Mouse (Mus musculus): ENCODE results near the gene Tas2r108. TPM values are rescaled to one million over a fixed set of nuclear protein-coding genes. Genes with fewer than 3 reads are reported as not detected.

Tas2r108 gene
- total RNA-seq (2021) = not detected
- long read RNA-seq, experiment 1 = 0 reads
- long read RNA-seq, experiment 2 = 0 reads

DNA sequence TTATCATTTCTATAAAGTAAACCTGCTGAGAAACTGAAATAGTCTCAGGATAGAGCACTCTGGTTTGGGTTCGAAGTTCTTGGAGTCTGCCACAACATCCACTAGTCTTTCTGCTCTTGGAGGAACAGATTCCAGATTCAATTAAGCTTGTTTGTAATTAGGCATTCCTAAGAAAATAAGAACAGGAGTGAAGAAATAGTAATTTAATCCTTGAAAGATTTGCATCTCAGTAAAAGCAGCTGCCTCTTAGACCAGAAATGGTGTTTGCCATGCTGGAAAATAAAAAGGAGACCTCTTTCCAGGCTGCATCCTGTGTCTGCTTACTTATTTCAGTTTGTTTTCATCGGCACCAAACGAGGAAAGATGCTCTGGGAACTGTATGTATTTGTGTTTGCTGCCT is at the start of gene Tas2r108:
Gene Tas2r108 (plus strand): TSS at position 301 of the 400 bp plus-strand sequence.
- no peak for DNase-seq (ENCODE audit: low spot score in 2 of 2)

DNA sequence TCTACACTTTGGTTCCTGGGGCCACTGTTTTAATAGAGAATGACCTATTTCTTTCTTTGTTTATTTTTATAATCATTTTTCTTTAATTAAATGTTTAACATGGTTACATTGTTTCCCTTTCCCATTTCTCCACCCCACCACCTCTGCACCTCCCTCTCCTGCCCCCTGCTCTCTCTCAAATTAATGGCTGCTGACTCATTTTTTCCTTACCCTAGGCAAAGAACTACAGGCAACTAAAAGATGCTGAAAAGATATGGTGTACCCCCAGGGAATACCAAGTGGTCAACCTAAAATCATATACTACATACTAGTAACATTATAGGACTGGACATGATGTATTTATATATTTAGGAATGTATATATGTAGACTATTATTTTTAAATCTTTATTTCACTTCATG is 44.7 kb upstream of the Tas2r108 start:
- DNase-seq (ENCODE audit: low spot score in 2 of 2) = no peak

DNA sequence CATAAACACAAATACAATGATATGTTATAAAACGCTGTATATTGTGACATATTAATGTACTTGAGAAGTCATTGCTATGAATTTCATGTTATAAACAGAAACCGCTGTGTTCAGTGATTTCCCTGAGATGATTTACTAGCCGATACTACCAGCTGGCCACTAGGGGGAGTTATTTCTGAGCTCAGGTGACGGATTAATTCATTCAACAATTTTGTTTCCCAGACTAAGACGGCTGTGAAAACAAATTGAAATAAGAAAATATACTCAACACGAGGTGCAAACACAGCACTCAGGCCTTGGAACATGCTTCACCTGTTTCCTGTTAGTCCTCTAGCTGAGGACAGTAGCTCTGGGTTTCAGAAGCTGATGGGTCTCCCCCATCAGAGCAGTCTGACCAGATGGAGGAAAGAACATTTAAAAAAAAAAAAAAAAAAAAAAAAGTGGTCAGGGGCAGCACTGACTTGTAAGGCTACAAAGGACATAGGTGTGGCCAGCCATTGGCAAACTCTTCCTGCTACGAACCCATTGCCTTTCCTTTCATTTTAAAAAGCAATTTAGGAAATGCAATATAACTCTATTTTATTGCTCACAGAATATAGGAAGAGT is 38.8 kb upstream of the Tas2r108 start:
- DNase-seq (ENCODE audit: low spot score in 2 of 2) = no peak

DNA sequence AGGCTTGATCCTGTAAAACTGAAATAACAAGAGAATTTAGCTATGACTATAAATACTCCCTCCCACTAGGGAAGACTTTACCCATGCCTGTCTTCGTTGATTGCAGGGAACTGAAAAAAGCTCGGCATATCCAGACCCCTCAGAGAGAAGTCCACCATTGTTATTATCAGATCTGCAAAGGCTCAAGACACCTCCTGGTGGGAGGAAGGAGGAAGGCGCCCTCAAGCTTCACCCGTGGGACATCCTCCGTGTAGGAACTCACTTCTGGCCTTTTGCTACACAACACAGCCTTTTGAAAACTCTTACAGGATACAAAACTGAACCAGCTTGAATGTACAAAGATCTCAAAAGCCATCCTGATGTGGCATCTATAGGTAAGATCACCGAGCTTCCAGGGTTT is 27.6 kb upstream of the Tas2r108 start:
- DNase-seq (ENCODE audit: low spot score in 2 of 2) = no peak

DNA sequence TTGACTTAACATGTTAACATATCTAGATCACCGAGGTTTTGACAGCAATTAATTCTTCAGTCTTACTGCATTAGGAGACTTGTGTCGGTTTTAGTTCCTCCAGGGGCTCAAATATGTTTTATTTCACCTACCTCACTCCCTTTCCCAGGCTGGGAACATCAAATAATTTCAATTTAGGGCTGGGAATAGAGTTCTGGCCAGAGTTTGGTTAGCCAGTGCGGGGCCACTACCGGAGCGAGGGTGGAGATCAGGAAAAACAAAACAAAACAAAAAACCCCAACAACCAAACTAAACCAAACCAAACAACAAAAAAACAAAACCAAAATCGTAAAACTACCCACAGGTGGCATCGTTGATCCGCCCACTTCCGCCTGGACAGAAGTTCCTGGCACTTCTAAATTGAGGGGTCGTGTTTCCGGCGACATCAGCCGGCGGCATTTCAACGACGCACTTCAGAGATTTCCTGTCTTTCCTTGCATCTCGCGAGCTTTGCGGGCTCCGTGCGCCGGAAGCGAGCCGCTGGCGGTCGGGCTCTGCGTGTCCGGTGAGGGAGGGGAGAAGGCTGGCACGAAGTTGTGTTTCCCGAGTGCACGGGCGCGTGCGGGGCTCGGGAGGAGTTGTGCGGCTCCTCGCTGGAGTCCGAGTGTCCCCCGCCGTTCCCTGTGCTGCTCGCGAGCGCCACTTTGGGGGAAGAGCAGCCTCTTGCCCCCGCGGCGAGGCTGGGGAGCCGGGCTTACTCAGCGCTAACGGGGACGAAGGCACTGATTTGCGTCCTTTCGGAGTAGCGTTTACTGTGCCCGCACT is 22.2 kb upstream of the Tas2r108 start, which contains the start of gene Ssbp1:
Gene Ssbp1 (plus strand): TSS at position 437 of the 804 bp plus-strand sequence.
- peak; percentile 84 to 92 for DNase-seq (ENCODE audit: low spot score in 2 of 2)

DNA sequence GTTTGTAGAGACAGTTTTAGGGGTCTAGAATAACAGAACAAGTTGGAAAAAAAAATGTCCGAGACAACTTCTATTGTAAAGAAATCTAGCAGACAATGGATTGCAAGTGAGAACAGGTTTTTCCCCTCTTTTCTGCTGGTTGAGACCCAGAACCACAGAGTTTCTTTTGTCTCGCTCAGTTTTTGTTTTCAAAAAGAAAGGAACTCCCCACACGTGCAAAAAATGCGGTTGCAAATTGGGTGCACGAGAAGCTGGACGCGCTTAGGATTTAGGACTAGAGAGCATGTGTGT is 21.7 kb upstream of the Tas2r108 start:
- DNase-seq (ENCODE audit: low spot score in 2 of 2) = no peak

DNA sequence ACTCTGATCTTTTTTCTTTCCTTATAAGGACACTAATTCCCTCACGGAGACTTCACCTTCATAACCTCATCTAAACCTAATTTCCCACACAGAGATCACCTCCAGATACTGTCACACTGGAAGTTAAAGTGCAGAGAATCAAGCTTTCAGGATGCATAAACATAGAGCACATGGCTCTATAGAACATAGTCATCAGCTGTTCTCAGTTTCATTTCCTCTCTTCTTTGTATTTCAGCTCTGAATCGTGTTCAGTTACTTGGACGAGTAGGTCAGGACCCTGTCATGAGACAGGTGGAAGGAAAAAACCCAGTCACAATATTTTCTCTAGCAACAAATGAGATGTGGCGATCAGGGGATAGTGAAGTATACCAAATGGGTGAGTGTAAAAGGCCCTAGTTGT is 17.2 kb upstream of the Tas2r108 start:
- no peak for DNase-seq (ENCODE audit: low spot score in 2 of 2)

DNA sequence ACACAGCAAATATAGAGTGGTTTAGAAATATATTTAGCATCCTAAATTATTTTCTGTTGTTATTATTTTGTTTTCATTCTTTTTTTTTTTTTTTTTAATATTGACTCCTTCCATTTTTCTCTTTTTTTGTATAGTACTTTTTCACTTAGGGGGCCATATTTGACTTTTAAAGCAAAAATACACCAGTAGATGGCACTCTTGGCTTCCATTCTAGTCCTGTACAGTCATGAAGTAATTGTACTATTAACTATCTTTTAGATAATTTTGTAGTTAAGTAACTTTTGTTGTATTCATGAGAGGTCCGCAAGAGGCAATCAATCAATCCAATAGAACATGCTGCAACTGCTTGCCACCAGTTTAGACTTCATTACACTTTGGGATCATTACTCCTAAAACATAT is 13.6 kb upstream of the Tas2r108 start:
- DNase-seq (ENCODE audit: low spot score in 2 of 2) = no peak

DNA sequence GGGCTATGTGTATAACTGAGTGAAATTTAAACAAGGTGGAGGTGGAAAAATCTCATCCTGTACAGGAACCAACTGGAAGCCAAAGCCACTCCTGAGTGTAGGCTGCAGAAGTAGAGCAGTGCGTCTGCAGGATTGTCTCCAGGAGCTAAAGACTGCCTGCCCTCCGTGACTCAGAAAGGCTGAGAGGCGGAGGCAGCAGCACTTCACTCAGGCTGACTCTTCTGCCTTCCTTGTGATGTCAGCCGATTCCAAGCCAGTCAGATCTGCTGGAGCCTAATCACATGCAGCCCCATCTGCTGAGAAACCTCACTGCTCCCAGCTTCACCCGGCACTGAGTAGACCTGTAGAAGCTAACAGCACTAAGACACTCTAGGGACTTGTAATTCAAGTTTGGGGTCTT is 11.0 kb upstream of the Tas2r108 start:
- DNase-seq (ENCODE audit: low spot score in 2 of 2) = no peak

DNA sequence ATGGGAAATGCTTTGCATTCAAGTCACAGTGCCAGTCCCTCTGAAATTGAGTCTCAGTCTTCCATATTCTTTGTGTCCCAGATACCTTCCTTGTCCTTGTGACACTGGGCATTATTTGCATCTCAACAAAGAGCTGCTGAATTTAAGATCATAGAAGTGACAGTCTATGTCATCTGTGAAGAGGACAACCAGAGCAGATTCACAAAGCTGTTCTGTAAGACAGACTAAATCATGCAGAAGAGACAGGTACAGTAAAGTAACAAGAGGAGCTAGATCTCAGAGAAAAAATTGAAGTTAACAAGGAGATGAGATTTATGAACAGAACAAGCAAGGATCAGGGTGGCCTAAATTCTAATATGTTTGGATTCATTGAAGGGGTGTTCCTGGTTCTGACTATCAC is 2.4 kb upstream of the Tas2r108 start, which contains the start of gene Tas2r137:
Gene Tas2r137 (plus strand): TSS at position 301 of the 400 bp plus-strand sequence.
- no peak for DNase-seq (ENCODE audit: low spot score in 2 of 2)

DNA sequence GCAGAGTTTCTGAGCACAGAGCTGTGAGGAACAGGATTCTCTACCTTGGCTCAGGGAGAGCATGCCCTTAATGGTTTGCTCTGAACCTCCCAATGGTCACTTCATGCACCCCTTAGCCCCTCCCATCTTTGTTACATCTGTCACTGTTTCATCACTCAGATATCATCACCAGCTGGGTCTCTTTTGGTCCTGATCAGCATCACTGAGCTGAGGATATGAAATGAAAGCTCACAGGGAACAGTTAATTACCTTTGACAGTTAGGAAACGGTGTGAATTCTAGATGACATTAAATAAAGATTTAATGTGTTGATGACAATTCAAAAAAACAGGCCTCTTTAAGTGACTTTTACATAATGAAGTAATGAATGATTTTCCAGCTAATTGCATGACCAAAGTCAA is 26.1 kb downstream of the Tas2r108 start, which contains the start of gene Prss37:
Gene Prss37 (minus strand): TSS at position 101 of the 400 bp plus-strand sequence.
- no peak for DNase-seq (ENCODE audit: low spot score in 2 of 2)

Other genes with a start within 250 kb of the Tas2r108 start
- gene Agk, start 168.4 kb upstream of the Tas2r108 start, total RNA-seq (2021) = 10 to 100 TPM; 16.0 to 18.6 TPM
- 1 to 10 TPM; 3.9 to 5.4 TPM for gene E330009J07Rik, start 57.4 kb upstream of the Tas2r108 start, total RNA-seq (2021)
- not detected for gene Wee2, start 54.4 kb upstream of the Tas2r108 start, total RNA-seq (2021)
- gene Ssbp1, start 22.2 kb upstream of the Tas2r108 start, total RNA-seq (2021) = 10 to 100 TPM; 35.7 to 41.4 TPM
- not detected for gene Tas2r137, start 2.3 kb upstream of the Tas2r108 start, total RNA-seq (2021)
- not detected for gene Prss37, start 26.0 kb downstream of the Tas2r108 start, total RNA-seq (2021)
- gene Olfr461, start 61.5 kb downstream of the Tas2r108 start, total RNA-seq (2021) = not detected
- gene Olfr460, start 76.0 kb downstream of the Tas2r108 start, total RNA-seq (2021) = not detected
- gene Clec5a, start 92.3 kb downstream of the Tas2r108 start, total RNA-seq (2021) = under 1 TPM; 0.78 to 0.80 TPM
- gene Tas2r138, start 119.8 kb downstream of the Tas2r108 start, total RNA-seq (2021) = not detected
- gene Mgam, start 135.3 kb downstream of the Tas2r108 start, total RNA-seq (2021) = under 1 TPM; 0.27 to 0.60 TPM

Measured in gastrocnemius, postnatal 4 days (tissue).